Mouse (Mus musculus) embryonic facial prominence, embryonic 14.5 days (tissue): ENCODE measurements around the gene Arxes1. TPM values are rescaled to one million over a fixed set of nuclear protein-coding genes. Genes with fewer than 3 reads are reported as not detected.
"Not testable (repeated sequence)": the region's sequence is repeated elsewhere in the genome, so short reads cannot be mapped to it uniquely, and the experiment has no call there.

Experiments used
- ATAC-seq: fragments of 200-750 bp; cut with Nextera tagmentation; 2 replicates; pipeline ENCODE4 v1.8.0; 2017; ENCODE audit warnings: low read depth, moderate number of reproducible peaks, moderate TSS enrichment
- DNase-seq: peaks from one replicate; pipeline ENCODE4 v3.0.0-alpha.2; 2015; ENCODE audit warnings: low spot score
- H3K27ac ChIP-seq: fragments of 300-500 bp; sonication (generic); replicated peaks from 2 replicates; pipeline ENCODE4 v1.5.1; 2014; ENCODE audit warnings: low read depth, mild to moderate bottlenecking, low read length, moderate library complexity
- H3K27me3 ChIP-seq: fragments of 300-500 bp; sonication (generic); replicated peaks from 2 replicates; pipeline ENCODE4 v1.6.1; 2014; ENCODE audit warnings: low read length; ENCODE audit not compliant: control insufficient read depth, insufficient read depth
- H3K36me3 ChIP-seq: fragments of 300-500 bp; sonication (generic); 2 replicates; pipeline ENCODE4 v1.6.1; 2014; ENCODE audit warnings: low read length, mixed read lengths; ENCODE audit not compliant: control insufficient read depth, insufficient read depth
- H3K4me1 ChIP-seq: fragments of 300-500 bp; sonication (generic); 2 replicates; pipeline ENCODE4 v1.6.1; 2014; ENCODE audit warnings: antibody characterized with exemption, low read length; ENCODE audit not compliant: control insufficient read depth, insufficient read depth
- H3K4me2 ChIP-seq: fragments of 300-500 bp; sonication (generic); 2 replicates; pipeline ENCODE4 v1.6.1; 2014; ENCODE audit warnings: low read depth, mild to moderate bottlenecking, low read length, moderate library complexity, mixed read lengths
- H3K4me3 ChIP-seq: fragments of 300-500 bp; sonication (generic); 2 replicates; pipeline ENCODE4 v1.5.1; 2014; ENCODE audit warnings: low read depth, mild to moderate bottlenecking, low read length
- H3K9ac ChIP-seq: fragments of 300-500 bp; sonication (generic); 2 replicates; pipeline ENCODE4 v1.6.1; 2014; ENCODE audit warnings: low read depth, mild to moderate bottlenecking, low read length, moderate library complexity, mixed read lengths
- H3K9me3 ChIP-seq: fragments of 300-500 bp; sonication (generic); 2 replicates; pipeline ENCODE4 v1.6.1; 2016; ENCODE audit warnings: low read length; ENCODE audit not compliant: control insufficient read depth
- WGBS: fragments of 180-500 bp; shearing (Covaris S2); extraction: QIAGEN DNeasy Blood & Tissue Kit; methylation state at CpG from one replicate; pipeline ENCODE4 v1.1.7; 2014; 5-methylcytosine and 5-hydroxymethylcytosine counted together
- polyA plus RNA-seq: library from polyadenylated mRNA; unstranded; fragments of >200 nt; fragmentation: Nextera tagmentation; extraction: Ambion mirVana; gene quantifications from 2 replicates; pipeline ENCODE4 v1.2.1, GENCODE M21; 2014

Gene Arxes1
- polyA plus RNA-seq = 28.6 and 32.8 TPM in 2 replicates

DNA sequence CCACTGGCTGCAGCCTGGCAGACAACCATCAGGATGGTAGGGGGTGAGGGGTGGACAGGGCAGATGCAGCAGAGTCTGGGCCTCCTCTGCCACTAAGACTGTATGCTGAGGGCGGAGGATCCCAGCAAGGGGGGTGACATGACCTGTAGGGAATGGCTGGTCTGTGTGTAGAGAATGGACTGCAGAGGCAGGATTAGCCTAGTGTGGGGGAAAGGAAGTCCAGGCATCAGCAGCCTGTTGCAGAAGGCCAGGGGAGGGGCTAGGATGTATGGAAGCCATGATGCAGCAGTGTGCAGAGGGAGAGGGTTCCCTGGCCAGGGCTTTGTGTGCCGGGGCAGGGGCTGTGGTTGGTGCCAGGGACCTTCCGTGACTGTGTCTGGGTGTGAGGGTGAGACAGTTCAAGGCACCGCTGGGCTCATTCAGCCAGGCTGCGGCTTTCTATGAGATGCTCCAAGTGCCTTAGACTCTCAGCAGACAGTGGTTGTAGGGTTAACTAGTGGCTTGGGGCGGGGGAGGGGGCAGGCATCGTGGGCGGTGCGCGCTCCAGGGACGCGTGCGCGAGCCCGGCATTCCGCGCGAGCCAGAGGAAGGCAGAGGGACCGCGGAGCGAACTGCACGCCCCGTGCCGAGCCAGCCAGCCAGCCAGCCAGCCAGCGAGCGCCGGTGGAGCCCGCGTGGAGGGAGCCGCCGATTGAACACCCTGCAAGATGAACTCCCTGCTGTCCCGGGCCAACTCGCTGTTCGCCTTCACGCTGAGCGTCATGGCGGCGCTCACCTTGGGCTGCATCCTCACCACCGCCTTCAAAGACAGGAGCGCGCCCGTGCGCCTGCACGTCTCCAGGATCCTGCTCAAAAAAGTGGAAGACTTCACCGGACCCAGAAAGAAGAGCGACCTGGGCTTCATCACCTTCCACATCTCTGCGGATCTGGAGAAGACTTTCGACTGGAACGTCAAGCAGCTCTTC is at the start of gene Arxes1:
TSS of gene Arxes1 (plus strand) at position 569 of the 965 bp plus-strand sequence.
- not testable (repeated sequence) for H3K9me3 ChIP-seq, H3K36me3 ChIP-seq, DNase-seq, H3K9ac ChIP-seq, H3K27me3 ChIP-seq, H3K4me1 ChIP-seq, H3K27ac ChIP-seq
- peak; percentile 94 for ATAC-seq
- no CpG with 5 or more reads among the region's 49 CpGs for WGBS
- peak within 1 kb of the TSS; percentile 24 for H3K4me3 ChIP-seq
- H3K4me2 ChIP-seq = peak within 1 kb of the TSS; percentile 52

DNA sequence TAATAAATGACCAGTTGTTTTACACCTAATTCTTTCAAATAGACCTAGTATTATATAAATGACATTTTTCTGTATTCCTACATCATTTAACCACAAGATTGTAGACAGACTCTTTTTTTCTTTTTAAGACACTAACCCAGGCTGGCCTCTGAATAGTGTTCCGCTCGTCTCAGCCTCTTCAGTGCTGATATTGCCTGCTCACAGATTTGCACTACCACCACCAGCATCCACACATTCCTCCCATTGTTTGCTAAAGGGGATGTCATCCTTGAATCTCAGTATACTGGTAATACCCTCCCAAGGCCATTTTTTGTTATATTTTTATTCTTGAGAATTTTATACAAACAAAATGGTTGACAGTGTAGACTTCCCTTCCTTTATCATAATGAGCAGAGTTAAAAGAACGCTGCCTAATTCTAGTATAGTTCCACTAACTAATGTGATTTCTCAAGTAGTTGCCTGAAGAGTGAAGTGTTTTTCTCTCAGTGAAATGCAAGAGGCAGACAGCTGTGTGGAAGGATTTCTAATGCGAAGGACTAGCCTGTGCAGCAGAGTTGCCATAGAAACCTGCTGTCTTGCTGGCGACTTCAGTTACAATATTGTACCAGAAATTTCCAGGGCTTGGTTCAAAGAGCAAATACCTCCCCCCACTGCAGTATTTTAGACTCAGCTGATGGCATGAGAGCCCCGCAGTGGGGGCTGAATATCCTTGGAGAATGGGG is 48.5 kb upstream of the Arxes1 start:
- Histone ChIP-seq H3K36me3 (no peaks in the 10 kb centered on the region), H3K4me2 (no peak overlapping the region), H3K9me3 (no peaks in the 10 kb centered on the region), H3K27ac (no peak overlapping the region), H3K9ac (no peak overlapping the region), H3K4me3 (no peak overlapping the region), H3K4me1 (no peaks in the 10 kb centered on the region), H3K27me3 (no peaks in the 10 kb centered on the region)
- ATAC-seq (no peak), DNase-seq (no peak)
- WGBS = 75% methylated on average over 6 of the region's 6 CpGs

DNA sequence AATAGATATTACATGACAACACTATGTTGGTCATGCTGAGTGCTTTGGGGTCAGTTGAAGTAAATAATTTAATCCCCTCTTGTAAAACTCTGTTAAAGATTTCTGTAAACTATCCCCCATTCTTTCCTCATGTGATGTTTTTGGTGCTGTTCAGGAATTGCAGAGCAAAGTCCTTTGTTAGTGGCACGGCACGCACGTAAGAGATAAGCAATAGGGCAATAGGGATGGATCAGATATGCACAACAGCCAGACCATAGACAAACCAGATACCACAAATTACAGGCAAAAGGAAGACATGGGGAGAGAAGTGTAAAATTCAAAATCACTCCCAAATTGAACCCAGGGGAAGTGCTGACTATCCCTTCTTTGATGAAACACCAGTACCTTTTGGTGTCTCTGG is 46.9 kb upstream of the Arxes1 start:
- DNase-seq = no peak
- no peaks in the 10 kb centered on the region for H3K9me3 ChIP-seq
- WGBS = 95% methylated on average over 3 of the region's 3 CpGs

DNA sequence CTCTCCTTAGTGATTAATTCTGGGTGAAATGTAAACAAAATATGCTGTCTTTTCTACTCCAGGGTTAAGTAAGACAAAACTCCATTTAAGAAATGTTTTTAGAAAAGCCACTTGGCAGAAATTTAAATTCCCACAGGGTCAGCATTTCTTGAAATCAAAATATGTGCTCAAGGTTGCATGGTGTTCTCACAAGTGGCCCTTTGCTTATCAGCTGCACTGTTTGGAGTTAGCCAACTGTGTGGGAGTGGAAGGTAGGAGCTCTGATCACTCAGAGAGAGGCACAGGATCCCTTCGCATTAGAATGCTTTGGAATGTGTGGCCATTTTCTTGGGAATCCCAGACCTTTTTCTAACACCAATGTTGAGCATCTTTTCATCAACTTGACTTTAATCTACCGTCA is 42.5 kb upstream of the Arxes1 start:
- no peaks in the 10 kb centered on the region for H3K9me3 ChIP-seq
- no peak overlapping the region for H3K4me3 ChIP-seq
- WGBS = 87% methylated on average over 2 of the region's 2 CpGs
- no peak overlapping the region for H3K4me2 ChIP-seq
- H3K27me3 ChIP-seq = no peaks in the 10 kb centered on the region
- H3K4me1 ChIP-seq = no peaks in the 10 kb centered on the region
- no peak overlapping the region for H3K9ac ChIP-seq
- ATAC-seq (no peak), DNase-seq (no peak)
- H3K27ac ChIP-seq = no peak overlapping the region
- no peaks in the 10 kb centered on the region for H3K36me3 ChIP-seq

More for the DNA sequence above, 46.9 kb upstream of the Arxes1 start:
- no peak overlapping the region for H3K9ac ChIP-seq
- H3K36me3 ChIP-seq = no peaks in the 10 kb centered on the region
- H3K4me3 ChIP-seq = no peak overlapping the region
- no peak for ATAC-seq
- no peaks in the 10 kb centered on the region for H3K4me1 ChIP-seq
- no peak overlapping the region for H3K27ac ChIP-seq
- no peak overlapping the region for H3K4me2 ChIP-seq
- no peaks in the 10 kb centered on the region for H3K27me3 ChIP-seq

DNA sequence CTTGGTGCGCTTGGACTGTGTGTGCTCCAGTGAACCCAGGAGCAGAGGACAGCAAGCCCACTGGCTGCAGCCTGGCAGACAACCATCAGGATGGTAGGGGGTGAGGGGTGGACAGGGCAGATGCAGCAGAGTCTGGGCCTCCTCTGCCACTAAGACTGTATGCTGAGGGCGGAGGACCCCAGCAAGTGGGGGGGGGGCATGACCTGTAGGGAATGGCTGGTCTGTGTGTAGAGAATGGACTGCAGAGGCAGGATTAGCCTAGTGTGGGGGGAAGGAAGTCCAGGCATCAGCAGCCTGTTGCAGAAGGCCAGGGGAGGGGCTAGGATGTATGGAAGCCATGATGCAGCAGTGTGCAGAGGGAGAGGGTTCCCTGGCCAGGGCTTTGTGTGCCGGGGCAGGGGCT is 40.0 kb upstream of the Arxes1 start:
- not testable (repeated sequence) for H3K27me3 ChIP-seq

DNA sequence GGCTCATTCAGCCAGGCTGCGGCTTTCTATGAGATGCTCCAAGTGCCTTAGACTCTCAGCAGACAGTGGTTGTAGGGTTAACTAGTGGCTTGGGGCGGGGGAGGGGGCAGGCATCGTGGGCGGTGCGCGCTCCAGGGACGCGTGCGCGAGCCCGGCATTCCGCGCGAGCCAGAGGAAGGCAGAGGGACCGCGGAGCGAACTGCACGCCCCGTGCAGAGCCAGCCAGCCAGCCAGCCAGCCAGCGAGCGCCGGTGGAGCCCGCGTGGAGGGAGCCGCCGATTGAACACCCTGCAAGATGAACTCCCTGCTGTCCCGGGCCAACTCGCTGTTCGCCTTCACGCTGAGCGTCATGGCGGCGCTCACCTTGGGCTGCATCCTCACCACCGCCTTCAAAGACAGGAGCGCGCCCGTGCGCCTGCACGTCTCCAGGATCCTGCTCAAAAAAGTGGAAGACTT is 39.5 kb upstream of the Arxes1 start, which contains the start of gene Arxes2:
TSS of gene Arxes2 (plus strand) at position 161 of the 456 bp plus-strand sequence.
- ATAC-seq = peak; percentile 95
- H3K36me3 ChIP-seq, H3K9me3 ChIP-seq, H3K4me1 ChIP-seq, DNase-seq, H3K27me3 ChIP-seq, H3K9ac ChIP-seq, H3K27ac ChIP-seq: not testable (repeated sequence)
- 8% methylated on average over 2 of the region's 39 CpGs for WGBS
- peak within 1 kb of the TSS; percentile 54 for H3K4me2 ChIP-seq
- peak within 1 kb of the TSS; percentile 29 for H3K4me3 ChIP-seq

More for the DNA sequence above, 40.0 kb upstream of the Arxes1 start:
- ATAC-seq = peak; percentile 96
- not testable (repeated sequence) for H3K36me3 ChIP-seq, H3K4me1 ChIP-seq, H3K4me3 ChIP-seq, DNase-seq, H3K9me3 ChIP-seq, H3K9ac ChIP-seq, H3K27ac ChIP-seq, H3K4me2 ChIP-seq
- 50% methylated on average over 1 of the region's 3 CpGs for WGBS

DNA sequence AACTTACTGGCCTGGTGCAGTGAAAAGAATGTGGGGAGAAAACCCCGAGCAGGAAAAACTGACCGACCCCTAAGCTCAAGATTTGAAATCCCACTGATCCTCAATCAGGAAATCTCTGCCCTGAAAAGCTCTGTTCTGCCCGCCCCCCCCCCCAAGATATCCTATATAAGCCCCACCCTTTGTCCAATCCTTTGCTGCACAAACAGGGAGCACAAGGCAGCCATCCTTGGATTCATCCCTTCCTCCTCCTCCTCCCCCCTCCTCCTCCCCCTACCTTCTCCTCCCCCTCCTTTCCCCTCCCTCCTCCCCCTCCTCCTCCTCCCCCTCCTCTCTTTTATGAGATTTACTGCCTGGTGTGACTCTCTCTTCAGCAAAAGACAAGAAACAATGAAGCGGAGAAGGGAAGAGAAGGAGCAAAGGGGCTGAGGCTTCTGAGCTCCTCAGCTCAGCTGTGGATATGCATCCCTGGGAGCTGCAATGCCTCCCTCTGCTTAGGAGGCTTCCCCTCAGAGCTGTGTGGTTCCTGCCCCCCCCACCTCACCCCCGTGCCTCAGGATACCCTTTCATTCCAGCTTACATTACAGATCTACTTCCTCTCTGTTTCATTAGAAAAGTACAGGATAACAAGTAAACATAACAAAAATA is 25.8 kb upstream of the Arxes1 start:
- Histone ChIP-seq H3K36me3 (no peaks in the 10 kb centered on the region), H3K4me1 (no peaks in the 10 kb centered on the region), H3K9me3 (no peaks in the 10 kb centered on the region), H3K9ac (no peak overlapping the region), H3K27ac (no peak overlapping the region), H3K4me2 (no peak overlapping the region), H3K4me3 (no peak overlapping the region), H3K27me3 (no peaks in the 10 kb centered on the region)
- 39% methylated on average over 4 of the region's 5 CpGs for WGBS
- ATAC-seq (no peak), DNase-seq (no peak)

DNA sequence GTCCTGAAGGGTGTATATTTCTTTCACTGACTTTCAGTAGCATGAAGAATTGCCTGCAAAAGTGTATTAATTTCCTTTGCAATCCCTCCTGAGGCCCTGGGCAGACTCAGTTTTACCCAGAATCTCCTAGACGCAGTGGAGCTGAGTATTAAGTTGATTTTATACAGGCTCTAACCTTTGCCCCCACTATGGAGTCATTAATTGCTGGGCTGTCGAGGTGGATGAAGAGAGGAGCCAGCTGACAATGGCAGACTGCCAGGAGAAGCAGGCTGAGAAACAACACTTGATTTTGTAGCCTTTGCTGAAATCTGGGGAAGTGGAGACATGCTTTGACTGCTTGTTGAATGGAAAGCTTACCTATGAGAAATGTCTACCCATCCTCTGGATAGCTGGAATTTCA is 18.8 kb upstream of the Arxes1 start:
- 0 out of 2 replicates have a peak, but pooled peaks have one; percentile 30 for ATAC-seq
- Histone ChIP-seq H3K4me1 (no peaks in the 10 kb centered on the region), H3K9me3 (no peaks in the 10 kb centered on the region), H3K4me3 (no peak overlapping the region), H3K9ac (no peak overlapping the region), H3K36me3 (no peaks in the 10 kb centered on the region), H3K27ac (no peak overlapping the region), H3K4me2 (no peak overlapping the region), H3K27me3 (no peaks in the 10 kb centered on the region)
- 25% methylated on average over 2 of the region's 2 CpGs for WGBS
- DNase-seq = peak; percentile 17
